Mouse (Mus musculus) neural tube, embryonic 14.5 days (tissue): ENCODE results near the gene Cfap157. TPM values are rescaled to one million over a fixed set of nuclear protein-coding genes. Genes with fewer than 3 reads are reported as not detected.

Experiments used
- ATAC-seq: fragments of 200-750 bp; cut with Nextera tagmentation; 2 replicates; pipeline ENCODE4 v1.8.0; 2017; ENCODE audit warnings: low read depth, mild to moderate bottlenecking, moderate TSS enrichment, moderate library complexity
- H3K27ac ChIP-seq: fragments of 300-500 bp; sonication (generic); 2 replicates; pipeline ENCODE4 v1.5.1; 2014; ENCODE audit warnings: low read depth, mild to moderate bottlenecking, control low read depth, low read length, moderate library complexity, mixed read lengths
- H3K27me3 ChIP-seq: fragments of 300-500 bp; sonication (generic); 2 replicates; pipeline ENCODE4 v1.6.1; 2014; ENCODE audit warnings: low read length; ENCODE audit not compliant: control insufficient read depth, insufficient read depth
- H3K36me3 ChIP-seq: fragments of 300-500 bp; sonication (generic); 2 replicates; pipeline ENCODE4 v1.6.1; 2014; ENCODE audit warnings: low read length, mixed read lengths; ENCODE audit not compliant: control insufficient read depth, insufficient read depth
- H3K4me1 ChIP-seq: fragments of 300-500 bp; sonication (generic); 2 replicates; pipeline ENCODE4 v1.6.1; 2014; ENCODE audit warnings: low read length; ENCODE audit not compliant: control insufficient read depth, insufficient read depth
- H3K4me2 ChIP-seq: fragments of 300-500 bp; sonication (generic); 2 replicates; pipeline ENCODE4 v1.6.1; 2014; ENCODE audit warnings: mild to moderate bottlenecking, low read depth, low read length, control low read depth
- H3K4me3 ChIP-seq: fragments of 300-500 bp; sonication (generic); 2 replicates; pipeline ENCODE4 v1.5.1; 2014; ENCODE audit warnings: low read depth, low read length, control low read depth, mixed read lengths
- H3K9ac ChIP-seq: fragments of 300-500 bp; sonication (generic); replicated peaks from 2 replicates; pipeline ENCODE4 v1.6.1; 2014; ENCODE audit warnings: low read depth, mild to moderate bottlenecking, control low read depth, low read length, mixed read lengths
- H3K9me3 ChIP-seq: fragments of 300-500 bp; sonication (generic); 2 replicates; pipeline ENCODE4 v1.6.1; 2016; ENCODE audit warnings: low read length; ENCODE audit not compliant: control insufficient read depth
- WGBS: fragments of 180-500 bp; shearing (Covaris S2); extraction: QIAGEN DNeasy Blood & Tissue Kit; methylation state at CpG from one replicate; pipeline ENCODE4 v1.1.7; 2014; 5-methylcytosine and 5-hydroxymethylcytosine counted together
- polyA plus RNA-seq: library from polyadenylated mRNA; unstranded; fragments of >200 nt; fragmentation: Nextera tagmentation; extraction: Ambion mirVana; gene quantifications from 2 replicates; pipeline ENCODE4 v1.2.1, GENCODE M21; 2014

Cfap157 gene
- polyA plus RNA-seq, 1 experiment from 2014 or later = 0.48 TPM

- Histone ChIP-seq H3K36me3 (peaks cover 70% of the 10 kb centered on the region), H3K4me1 (0 out of 2 replicates have a peak, but pooled peaks cover 17% of the 10 kb centered on the region), H3K9me3 (no peaks in the 10 kb centered on the region), H3K27me3 (no peaks in the 10 kb centered on the region), H3K9ac (no peak overlapping the region), H3K4me2 (peak overlapping the region; percentile 32; the same call in 1 of the 2 replicates), H3K27ac (no peak overlapping the region), H3K4me3 (no peak overlapping the region)
- 74% methylated on average over 7 of the region's 7 CpGs for WGBS
- no peak for ATAC-seq
These were observed 34.0 kb downstream of the Cfap157 start for GRCm38 (mm10) chr2:32750199-32750598.

DNA sequence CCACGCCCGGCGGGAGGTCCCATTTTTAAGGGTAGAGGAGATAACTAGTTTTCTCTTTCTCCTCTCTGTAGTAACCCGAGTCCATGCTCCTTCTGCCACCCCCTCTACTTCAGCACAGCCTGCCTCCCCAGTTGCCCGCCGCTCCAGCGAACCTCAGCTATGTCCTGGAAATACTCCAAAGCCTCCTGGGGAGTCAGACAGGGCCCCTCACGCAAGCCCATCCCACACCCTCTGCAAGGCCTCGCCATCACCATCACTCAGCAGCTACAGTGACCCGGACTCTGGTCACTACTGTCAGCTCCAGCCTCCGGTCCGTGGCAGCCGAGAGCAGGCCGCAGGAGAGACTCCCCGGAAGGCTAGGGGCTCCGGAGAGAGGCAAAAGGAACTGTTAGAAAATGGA lies 35.1 kb downstream of the Cfap157 start:
- Histone ChIP-seq H3K36me3 (peaks cover 64% of the 10 kb centered on the region), H3K9ac (no peak overlapping the region), H3K27ac (no peak overlapping the region), H3K27me3 (no peaks in the 10 kb centered on the region), H3K4me1 (peaks cover 20% of the 10 kb centered on the region; the same call in 1 of the 2 replicates), H3K4me3 (no peak overlapping the region), H3K9me3 (no peaks in the 10 kb centered on the region), H3K4me2 (no peak overlapping the region)
- 86% methylated on average over 16 of the region's 16 CpGs for WGBS
- no peak for ATAC-seq

GRCm38 (mm10) chr2:32744272-32744982 lies 39.8 kb downstream of the Cfap157 start:
- ATAC-seq = no peak

GRCm38 (mm10) chr2:32742173-32742531 lies 42.1 kb downstream of the Cfap157 start:
- Histone ChIP-seq H3K27ac (peak overlapping the region; percentile 86), H3K9me3 (no peaks in the 10 kb centered on the region), H3K36me3 (peaks cover 22% of the 10 kb centered on the region), H3K4me3 (peak overlapping the region; percentile 77), H3K9ac (peak overlapping the region; percentile 90), H3K4me2 (peak overlapping the region; percentile 72), H3K27me3 (no peaks in the 10 kb centered on the region), H3K4me1 (peaks cover 19% of the 10 kb centered on the region)
- ATAC-seq = peak; percentile 94
- WGBS = 11% methylated on average over 18 of the region's 18 CpGs

More at GRCm38 (mm10) chr2:32744272-32744982, 39.8 kb downstream of the Cfap157 start:
- Histone ChIP-seq H3K4me2 (no peak overlapping the region), H3K27me3 (no peaks in the 10 kb centered on the region), H3K27ac (no peak overlapping the region), H3K36me3 (peaks cover 43% of the 10 kb centered on the region), H3K4me3 (no peak overlapping the region), H3K9ac (no peak overlapping the region), H3K4me1 (peaks cover 19% of the 10 kb centered on the region), H3K9me3 (no peaks in the 10 kb centered on the region)
- 81% methylated on average over 15 of the region's 15 CpGs for WGBS

- peaks cover 19% of the 10 kb centered on the region for H3K4me1 ChIP-seq
- peak overlapping the region; percentile 72 for H3K4me2 ChIP-seq
These were observed 42.7 kb downstream of the Cfap157 start for GRCm38 (mm10) chr2:32741273-32742172.

GRCm38 (mm10) chr2:32740916-32741272 lies 43.3 kb downstream of the Cfap157 start, which contains the start of gene 6330409D20Rik:
Gene 6330409D20Rik (minus strand): TSS chr2:32741016.
- Histone ChIP-seq H3K9me3 (no peaks in the 10 kb centered on the region), H3K36me3 (peaks cover 10% of the 10 kb centered on the region), H3K27ac (peak within 1 kb of the TSS; percentile 86), H3K9ac (peak within 1 kb of the TSS; percentile 90), H3K27me3 (no peaks in the 10 kb centered on the region), H3K4me1 (peaks cover 19% of the 10 kb centered on the region), H3K4me3 (peak within 1 kb of the TSS; percentile 77), H3K4me2 (peak within 1 kb of the TSS; percentile 72)
- ATAC-seq = no peak
- WGBS = 5% methylated on average over 11 of the region's 11 CpGs

More at GRCm38 (mm10) chr2:32741273-32742172, 42.7 kb downstream of the Cfap157 start:
- no peaks in the 10 kb centered on the region for H3K27me3 ChIP-seq
- 3% methylated on average over 48 of the region's 58 CpGs for WGBS
- peaks cover 16% of the 10 kb centered on the region for H3K36me3 ChIP-seq
- peak overlapping the region; percentile 90 for H3K9ac ChIP-seq
- peak; percentile 63 for ATAC-seq
- peak overlapping the region; percentile 77 for H3K4me3 ChIP-seq
- H3K27ac ChIP-seq = peak overlapping the region; percentile 86
- no peaks in the 10 kb centered on the region for H3K9me3 ChIP-seq

- Histone ChIP-seq H3K9ac (no peak overlapping the region), H3K36me3 (no peaks in the 10 kb centered on the region), H3K9me3 (no peaks in the 10 kb centered on the region), H3K27ac (no peak overlapping the region), H3K4me3 (no peak overlapping the region), H3K27me3 (no peaks in the 10 kb centered on the region), H3K4me2 (no peak overlapping the region), H3K4me1 (peaks cover 18% of the 10 kb centered on the region)
- WGBS = 73% methylated on average over 4 of the region's 4 CpGs
- no peak for ATAC-seq
These were observed 44.9 kb downstream of the Cfap157 start for GRCm38 (mm10) chr2:32739311-32739710.

GRCm38 (mm10) chr2:32737008-32737407 lies 47.2 kb downstream of the Cfap157 start:
- no peak overlapping the region for H3K4me2 ChIP-seq
- H3K9me3 ChIP-seq = no peaks in the 10 kb centered on the region
- H3K9ac ChIP-seq = no peak overlapping the region
- WGBS = 57% methylated on average over 6 of the region's 6 CpGs
- no peaks in the 10 kb centered on the region for H3K27me3 ChIP-seq
- H3K27ac ChIP-seq = no peak overlapping the region
- H3K4me1 ChIP-seq = no peaks in the 10 kb centered on the region; the same call in 1 of the 2 replicates
- no peaks in the 10 kb centered on the region for H3K36me3 ChIP-seq
- H3K4me3 ChIP-seq = no peak overlapping the region
- ATAC-seq = no peak
